Mouse (Mus musculus) frontal cortex, adult 2 months (tissue): ENCODE results near the gene 4930568D16Rik. TPM values are rescaled to one million over a fixed set of nuclear protein-coding genes. Genes with fewer than 3 reads are reported as not detected.
A peak's percentile ranks its signal among the peaks of the same experiment; 100 is the strongest.

ENCODE experiments used
- DNase-seq, 2 experiments: peaks; one replicate each; pipeline ENCODE4 v3.0.0; 2022; ENCODE audit warnings: low spot score in 1 of 2; ENCODE audit errors: extremely low spot score in 1 of 2
- polyA plus RNA-seq: library from polyadenylated mRNA; depleted of rRNA; stranded (reverse); fragments of >200 nt; gene quantifications from 2 replicates; pipeline ENCODE4 v1.2.3, GENCODE M21; 2012; rRNA removed

The 4930568D16Rik gene
- not detected in 2 replicates for polyA plus RNA-seq

GRCm38 (mm10) chr2:35367629-35368028 is at the start of gene 4930568D16Rik:
4930568D16Rik (minus strand) TSS chr2:35367729.
- DNase-seq = no peak

GRCm38 (mm10) chr2:35417231-35417630 is 49.7 kb upstream of the 4930568D16Rik start:
- DNase-seq = no peak

DNA sequence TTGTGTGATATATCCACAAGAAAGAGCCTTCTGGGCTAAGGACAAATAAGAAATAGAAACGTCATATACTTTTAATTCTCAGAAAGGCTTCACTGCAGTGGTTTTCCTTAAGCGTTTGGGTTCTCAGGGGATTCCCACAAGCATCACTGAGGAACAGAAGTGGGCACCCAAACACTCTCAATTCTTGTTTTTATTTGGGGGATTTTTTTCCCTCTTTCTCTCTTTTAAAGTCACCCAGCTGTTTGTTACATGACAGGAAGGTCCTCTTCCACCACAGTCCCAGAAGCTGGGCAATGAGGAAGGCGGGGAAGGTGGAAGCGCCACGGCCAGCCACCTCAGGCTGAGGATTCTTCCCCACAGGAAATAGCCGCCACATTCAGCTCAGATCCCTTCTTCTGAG is 48.9 kb upstream of the 4930568D16Rik start:
- DNase-seq = no peak

- DNase-seq = no peak
These were observed 45.3 kb upstream of the 4930568D16Rik start for GRCm38 (mm10) chr2:35412810-35413209.

DNA sequence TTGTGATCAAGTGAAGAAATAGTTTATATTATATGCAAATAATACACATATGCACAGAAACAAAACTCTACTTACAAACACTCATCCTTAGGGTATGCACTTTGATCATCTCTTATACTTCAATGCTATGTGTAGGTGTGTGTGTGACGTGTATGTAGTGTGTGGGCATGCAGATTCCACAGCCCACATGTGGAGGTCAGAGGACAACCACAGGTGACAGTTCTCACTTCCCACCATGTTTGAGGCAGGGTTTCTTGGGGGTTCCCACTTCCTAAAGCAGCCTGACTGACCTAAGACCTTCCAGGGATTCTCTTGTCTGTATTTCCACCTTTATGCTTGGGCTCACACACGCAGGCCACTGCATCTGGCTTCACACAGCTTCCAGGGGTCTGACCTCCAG is 44.7 kb upstream of the 4930568D16Rik start:
- no peak for DNase-seq

DNA sequence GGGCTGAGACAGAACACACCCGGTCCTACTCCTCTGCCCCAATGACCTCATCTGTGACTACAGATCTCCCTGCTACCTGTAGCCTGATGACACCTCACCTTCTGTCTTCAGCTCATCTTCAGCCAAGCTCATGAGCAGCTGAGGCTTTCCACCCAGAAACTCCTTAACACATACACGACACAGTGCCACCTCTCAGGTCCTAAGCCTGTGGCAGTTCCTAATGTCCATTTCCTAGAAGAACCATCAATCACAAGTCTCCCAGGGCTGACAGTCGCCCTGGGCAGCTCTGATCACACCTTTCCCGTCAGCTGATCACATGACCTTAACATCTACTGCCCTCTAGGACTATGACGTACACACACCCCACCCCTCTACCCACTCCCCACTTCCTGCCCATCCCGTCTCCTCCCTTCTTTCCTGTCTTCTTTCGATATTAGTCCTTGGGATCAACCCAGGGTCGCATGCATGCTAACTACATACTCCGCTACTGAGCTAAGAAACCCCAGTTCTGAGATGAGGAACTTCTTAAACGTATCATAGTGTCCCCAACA is 44.2 kb upstream of the 4930568D16Rik start:
- DNase-seq = no peak

GRCm38 (mm10) chr2:35409466-35409865 is 41.9 kb upstream of the 4930568D16Rik start:
- no peak for DNase-seq

- DNase-seq = no peak
These were observed 41.0 kb upstream of the 4930568D16Rik start for GRCm38 (mm10) chr2:35408409-35409110.

GRCm38 (mm10) chr2:35407878-35408277 is 40.3 kb upstream of the 4930568D16Rik start:
- peak in 1 of 2 experiments; percentile 19 for DNase-seq

- DNase-seq = no peak
These were observed 39.7 kb upstream of the 4930568D16Rik start for GRCm38 (mm10) chr2:35407266-35407665.

DNA sequence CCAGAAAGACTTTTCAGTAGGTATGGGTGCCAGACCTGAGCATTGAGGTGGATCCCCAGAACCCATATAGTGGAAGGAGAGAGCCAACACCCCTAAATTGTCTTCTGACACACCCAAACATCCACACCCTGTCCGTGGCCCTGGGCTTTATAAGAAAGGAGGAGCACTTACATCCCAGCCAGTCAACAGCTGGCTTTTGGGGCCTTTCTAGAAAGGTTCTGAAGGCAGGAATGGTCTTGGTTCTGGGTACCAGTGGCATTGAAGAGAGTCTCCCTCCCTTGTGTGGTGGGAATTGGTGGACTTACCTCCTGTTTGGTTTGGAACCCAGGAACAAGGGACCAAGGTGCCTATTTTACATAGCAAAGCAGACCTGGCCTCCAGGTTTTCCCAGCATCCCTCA is 39.1 kb upstream of the 4930568D16Rik start:
- DNase-seq = no peak

GRCm38 (mm10) chr2:35402391-35402790 is 34.9 kb upstream of the 4930568D16Rik start:
- no peak for DNase-seq

DNA sequence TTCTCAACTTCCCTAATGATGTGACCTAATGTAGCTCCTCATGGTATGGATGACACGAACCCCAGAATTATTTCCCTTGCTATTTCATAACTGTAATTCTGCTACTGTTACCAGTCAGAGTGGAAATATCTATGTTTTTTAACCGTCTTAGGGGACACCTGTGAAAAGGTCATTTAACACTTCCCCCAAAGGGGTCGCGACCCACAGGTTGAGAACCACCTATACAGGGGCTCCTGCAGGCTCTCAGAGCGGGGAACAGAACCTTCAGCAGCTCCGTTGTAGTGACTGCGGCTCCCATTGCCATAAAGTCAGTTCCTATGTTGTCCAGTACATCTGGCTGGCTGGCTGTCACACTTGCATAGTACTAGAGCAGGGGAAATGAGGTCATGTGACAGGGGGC is 33.2 kb upstream of the 4930568D16Rik start:
- DNase-seq = no peak

DNA sequence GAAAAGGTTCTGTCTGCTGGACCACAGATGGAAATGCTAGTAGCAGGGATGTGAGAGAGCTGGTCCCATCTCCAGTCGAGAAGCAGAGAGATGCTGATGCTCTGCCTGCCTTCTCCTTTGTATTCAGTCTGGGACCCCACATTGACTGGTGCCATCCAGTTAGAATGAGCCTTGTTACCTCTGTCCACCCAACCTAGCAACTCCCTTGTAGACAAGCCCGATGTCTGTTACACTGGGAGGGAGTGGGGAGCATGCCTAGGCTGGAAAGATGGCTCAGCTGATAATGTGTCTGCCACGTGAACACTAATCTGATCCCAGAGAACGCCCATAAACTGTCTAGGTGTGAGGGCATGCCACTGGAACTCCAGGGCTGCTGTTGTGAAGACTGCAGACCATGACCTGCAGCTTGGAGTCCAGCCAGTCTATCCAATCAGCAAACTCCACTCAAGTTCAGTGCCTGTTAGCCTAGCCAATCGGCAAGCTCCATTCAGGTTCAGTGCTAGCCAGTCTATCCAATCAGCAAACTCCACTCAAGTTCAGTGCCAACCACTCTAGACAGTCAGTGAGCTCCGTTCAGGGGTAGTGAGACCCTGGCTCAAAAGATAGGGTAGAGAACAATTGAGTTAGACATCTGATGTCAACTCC is 30.8 kb upstream of the 4930568D16Rik start:
- DNase-seq = no peak

DNA sequence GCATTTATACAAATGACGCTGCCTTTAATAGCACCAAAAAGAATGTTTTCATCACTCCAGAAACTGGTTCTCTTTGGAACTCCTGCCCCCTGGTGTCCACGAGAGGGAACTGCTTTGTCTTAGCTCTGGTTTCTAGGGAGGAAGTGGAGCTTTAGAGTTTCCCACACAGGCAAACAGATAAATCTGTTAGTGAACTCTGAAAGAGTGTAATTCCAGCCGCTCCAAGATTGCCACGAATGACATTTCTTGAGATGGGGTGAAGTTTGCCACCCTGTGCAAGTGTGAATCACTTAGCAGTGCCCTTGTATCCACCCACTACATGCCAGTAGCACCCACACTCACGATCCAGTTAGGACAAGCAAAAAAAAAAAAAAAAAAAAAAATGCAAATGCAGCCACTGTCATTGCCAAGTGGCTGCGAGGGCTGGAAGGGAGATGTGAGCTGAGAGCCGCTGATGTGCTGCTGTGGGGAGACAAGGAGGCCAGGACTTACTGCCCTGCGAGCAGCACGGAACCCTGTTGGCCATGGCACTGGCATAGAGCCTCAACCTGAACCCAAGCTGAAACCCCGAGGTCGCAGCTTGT is 30.2 kb upstream of the 4930568D16Rik start:
- DNase-seq = peak; percentile 50 to 87

GRCm38 (mm10) chr2:35397096-35397495 is 29.6 kb upstream of the 4930568D16Rik start, which contains the start of gene 4930402F06Rik:
4930402F06Rik (minus strand) TSS chr2:35397175.
- DNase-seq = peak in 1 of 2 experiments; percentile 70

DNA sequence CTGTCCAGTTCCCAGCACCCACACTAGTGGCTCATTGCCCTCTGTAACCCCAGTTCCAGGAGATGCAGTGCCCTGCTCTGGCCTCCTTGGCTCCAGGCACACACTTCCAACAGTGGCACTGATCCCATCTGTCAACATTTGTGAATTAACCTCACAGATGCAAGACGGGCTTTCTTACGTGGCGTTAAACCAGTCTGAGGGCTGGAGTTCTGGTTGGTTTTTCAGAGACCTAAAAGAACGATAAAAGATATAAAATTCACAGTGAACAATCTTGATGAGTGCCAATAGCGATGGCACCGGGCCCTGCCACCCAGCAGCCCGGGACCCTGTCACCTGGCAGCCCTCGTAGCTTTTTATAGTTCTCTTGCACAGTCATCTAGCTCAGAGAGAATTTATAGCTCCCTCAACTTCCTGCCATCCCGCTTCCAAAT is 17.9 kb upstream of the 4930568D16Rik start:
- DNase-seq = no peak

DNA sequence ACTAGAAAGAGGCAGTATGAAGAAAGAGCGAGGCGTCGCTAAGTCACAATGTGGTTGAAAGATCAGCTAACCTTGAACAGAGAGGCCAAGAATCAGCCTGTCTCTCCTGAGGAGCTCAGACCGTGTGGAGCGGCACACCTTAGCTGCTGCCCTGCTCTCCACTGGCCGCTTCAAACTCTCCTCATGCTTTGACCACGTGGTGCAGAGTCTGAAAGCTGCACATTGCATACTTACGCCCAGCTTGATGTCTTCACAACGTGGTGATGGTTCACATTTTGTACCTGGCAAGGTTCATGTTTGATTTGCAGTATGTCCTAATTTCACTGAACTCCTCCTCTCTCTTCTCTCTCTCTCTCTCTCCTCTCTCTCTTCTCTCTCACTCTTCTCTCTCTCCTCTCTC is 11.8 kb upstream of the 4930568D16Rik start:
- DNase-seq = no peak

GRCm38 (mm10) chr2:35377600-35377999 is 10.1 kb upstream of the 4930568D16Rik start:
- no peak for DNase-seq

GRCm38 (mm10) chr2:35373003-35373402 is 5.5 kb upstream of the 4930568D16Rik start:
- peak in 1 of 2 experiments; percentile 13 for DNase-seq

GRCm38 (mm10) chr2:35370686-35371085 is 3.2 kb upstream of the 4930568D16Rik start:
- DNase-seq = no peak
